Mouse (Mus musculus) urinary bladder, adult 18-20 months (tissue): ENCODE results near the gene Slc43a2.
"Not testable (repeated sequence)": the region's sequence is repeated elsewhere in the genome, so short reads cannot be mapped to it uniquely, and the experiment has no call there.

Source experiments
- DNase-seq, 2 experiments: peaks; one replicate each; pipeline ENCODE4 v3.0.0; 2022; ENCODE audit warnings: low spot score in 2 of 2, mixed read lengths in 2 of 2

Slc43a2 gene

DNA sequence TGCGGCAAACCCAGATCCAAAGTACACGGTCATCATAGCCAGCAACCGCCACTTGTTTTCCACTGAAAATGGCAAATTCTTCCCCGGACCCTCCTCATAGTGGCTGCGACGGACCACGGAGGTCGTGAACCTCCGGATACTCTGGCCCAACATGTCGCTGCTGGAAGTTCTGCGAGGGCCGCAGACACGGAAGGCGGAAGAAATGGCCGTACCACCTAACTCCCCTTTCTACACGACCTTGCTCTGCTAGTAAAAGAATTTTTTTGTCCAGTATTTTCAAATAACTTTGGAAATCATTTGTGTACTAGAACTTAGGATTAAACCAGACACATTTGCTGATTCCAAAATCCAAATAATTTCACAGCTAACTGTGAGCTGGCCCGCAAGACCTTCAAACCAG is 68.3 kb downstream of the Slc43a2 start:
- DNase-seq = not testable (repeated sequence)

DNA sequence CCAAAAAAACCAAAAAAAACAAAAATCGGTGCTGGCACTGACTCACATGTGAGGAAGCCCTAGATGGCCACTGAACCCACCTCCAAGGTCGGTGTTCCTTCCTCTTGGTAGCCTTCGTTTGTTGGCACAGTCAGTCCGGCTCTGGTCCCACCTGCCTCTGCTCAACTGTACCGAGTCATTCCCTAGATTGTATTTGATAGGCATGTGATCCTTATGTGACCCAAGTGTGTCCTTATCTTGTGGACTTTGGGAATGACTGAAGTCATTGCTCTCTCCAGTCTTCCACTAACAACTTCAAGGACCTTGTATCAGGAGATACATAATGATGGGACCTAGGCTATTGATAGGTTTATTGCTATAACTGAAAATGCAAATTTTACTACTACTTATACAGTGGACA is 73.3 kb downstream of the Slc43a2 start:
- no peak for DNase-seq

DNA sequence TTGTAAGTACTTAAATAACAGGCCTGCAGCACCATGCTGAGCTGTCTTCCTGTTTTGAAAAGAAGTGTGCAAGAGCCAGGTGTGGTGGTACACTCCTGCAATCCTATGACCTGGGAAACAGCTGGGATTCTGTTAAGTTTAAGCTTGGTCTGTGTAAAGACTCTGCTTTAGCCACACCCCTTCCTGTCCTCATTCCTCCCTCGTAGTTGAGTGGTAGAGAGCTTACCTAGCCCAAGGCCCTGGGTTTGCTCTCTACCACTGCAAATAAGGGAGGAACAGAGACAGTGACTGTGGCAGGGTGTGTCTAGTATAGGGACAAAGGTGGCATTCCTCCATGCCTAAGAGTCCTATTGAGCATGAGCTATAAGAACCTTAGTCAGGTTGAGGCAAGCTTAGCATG is 73.8 kb downstream of the Slc43a2 start:
- DNase-seq = no peak

DNA sequence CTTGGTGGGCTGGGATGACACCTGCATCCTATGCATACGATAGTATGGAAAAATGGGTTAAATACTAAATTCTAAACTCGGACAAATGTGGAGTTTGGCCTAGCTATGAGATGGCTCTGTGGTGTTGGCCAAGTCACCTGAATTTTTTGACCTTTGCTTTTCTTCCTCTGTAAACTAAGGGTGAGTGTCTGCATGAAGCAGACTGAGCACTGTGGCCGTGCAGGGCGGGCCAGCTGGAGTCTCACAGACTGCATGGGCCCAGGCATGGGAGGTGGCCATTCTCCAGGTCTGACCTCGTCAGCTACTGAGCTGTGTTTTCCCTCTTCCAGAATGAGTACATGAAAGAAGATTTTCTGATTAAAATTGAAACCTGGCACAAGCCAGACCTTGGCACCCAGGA is 77.3 kb downstream of the Slc43a2 start:
- no peak for DNase-seq

DNA sequence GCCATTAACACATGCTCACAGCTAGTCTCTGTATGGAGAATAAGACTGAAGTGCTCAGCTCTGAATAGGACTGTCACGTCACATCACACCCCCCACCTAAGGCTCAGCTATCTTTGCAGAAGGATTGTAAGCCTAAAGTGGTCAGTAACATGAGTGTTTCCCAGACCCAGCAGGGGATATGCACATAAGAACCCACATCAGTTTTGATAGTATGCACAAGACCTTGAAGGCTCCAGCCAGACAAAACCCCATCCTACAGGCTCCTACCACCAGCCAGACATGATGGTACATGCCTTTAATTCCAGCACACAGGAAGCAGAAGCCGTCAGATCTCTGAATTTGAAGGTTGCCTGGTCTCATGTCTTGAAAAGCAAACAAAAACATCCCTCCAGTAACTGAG is 78.5 kb downstream of the Slc43a2 start:
- DNase-seq = no peak

DNA sequence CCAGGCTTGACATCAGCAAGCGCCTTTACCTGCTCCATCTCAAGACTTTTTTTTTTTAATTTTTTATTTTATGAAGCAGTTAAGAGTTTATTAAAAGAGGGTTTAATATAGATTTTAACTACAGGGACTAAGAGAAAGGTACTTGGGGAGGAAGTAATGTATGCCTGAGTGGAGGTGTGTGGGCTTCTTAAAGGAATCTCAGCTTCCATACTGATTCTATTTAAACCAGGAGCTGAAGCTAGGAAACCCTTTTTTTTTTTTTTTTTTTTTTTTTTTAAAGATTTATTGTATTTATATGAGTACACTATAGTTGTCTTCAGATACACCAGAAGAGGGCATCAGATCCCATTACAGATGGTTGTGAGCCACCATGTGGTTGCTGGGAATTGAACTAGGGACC is 83.3 kb downstream of the Slc43a2 start:
- DNase-seq = no peak

DNA sequence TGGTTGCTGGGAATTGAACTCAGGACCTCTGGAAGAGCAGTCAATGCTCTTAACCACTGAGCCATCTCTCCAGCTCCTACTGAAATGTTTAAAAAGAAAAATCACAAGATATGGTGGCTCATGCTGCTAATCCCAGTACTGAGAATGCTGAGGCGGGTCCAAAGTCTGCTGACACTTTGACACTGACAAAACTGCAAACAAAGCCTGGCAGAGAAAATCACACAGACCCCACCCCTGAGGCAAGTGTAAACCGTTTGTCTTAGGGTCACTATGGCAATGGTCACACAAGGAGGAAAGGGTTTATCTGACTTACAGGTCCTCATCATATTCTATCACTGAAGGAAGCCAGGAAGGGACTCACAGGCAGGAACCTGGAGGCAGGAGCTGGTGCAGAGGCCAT is 84.1 kb downstream of the Slc43a2 start:
- DNase-seq = no peak

DNA sequence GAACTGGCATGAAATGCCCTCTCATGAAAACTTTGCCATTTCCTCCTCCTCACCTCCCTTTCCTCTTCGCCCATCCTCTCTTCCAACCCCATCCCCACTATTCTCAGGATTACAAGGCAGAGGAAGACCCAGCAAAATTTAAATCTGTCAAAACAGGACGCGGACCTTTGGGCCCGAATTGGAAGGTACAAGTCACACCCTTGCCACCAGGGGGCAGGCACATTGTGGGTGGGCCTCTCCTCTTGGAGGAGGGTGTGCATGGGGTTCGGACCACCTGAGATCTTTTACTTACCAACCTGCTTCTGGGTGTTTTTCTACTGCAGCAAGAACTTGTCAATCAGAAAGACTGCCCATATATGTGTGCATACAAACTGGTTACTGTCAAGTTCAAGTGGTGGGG is 87.6 kb downstream of the Slc43a2 start:
- no peak for DNase-seq

DNA sequence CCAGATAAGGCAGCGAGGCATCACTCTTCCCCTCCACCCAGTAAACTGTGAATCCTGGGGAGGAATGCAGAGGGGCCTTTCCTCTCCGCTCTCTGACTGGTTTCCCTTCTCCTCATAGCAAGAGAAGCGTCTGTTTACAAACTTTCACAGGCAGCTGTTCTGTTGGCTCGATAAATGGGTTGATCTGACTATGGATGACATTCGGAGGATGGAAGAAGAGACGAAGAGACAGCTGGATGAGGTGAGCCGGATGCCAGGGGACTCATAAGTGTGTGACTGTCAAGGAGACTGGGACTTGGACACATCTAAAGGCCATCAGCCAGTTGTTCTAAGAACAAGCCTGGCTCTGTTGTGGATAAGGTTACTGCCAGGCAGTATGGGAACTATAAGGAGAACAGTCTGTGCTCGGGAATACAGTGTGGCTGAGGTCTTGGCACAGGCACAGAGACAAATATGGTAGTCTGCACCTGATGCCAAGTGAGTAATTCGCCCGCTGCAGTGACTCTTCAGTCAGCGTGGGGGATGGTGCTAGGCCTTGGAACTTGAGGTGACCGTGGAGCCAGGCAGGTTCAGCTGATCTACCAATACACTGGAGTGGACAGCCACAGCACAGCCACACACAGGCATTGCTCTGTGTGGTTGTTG is 88.8 kb downstream of the Slc43a2 start:
- peak in 1 of 2 experiments; percentile 27 for DNase-seq

DNA sequence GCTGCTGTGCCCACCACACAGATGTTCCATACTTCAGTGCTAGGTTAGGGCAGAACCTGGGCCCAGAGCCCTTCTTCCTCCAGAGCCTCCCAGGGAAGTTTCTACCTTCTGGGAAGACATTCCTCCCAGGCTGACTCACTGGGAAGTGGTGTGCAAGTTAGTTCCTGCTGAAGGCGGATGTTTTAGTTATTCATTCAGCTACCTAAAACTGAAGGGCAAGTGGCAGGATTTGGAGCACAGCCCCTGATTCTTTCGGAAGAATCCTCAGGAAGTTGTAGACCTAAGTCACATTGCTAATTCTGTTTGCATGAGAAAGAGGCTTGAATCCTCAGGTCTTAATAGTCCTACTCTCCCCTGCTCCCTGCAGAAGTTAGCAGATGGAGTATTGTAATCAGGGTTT is 89.9 kb downstream of the Slc43a2 start:
- DNase-seq = no peak

DNA sequence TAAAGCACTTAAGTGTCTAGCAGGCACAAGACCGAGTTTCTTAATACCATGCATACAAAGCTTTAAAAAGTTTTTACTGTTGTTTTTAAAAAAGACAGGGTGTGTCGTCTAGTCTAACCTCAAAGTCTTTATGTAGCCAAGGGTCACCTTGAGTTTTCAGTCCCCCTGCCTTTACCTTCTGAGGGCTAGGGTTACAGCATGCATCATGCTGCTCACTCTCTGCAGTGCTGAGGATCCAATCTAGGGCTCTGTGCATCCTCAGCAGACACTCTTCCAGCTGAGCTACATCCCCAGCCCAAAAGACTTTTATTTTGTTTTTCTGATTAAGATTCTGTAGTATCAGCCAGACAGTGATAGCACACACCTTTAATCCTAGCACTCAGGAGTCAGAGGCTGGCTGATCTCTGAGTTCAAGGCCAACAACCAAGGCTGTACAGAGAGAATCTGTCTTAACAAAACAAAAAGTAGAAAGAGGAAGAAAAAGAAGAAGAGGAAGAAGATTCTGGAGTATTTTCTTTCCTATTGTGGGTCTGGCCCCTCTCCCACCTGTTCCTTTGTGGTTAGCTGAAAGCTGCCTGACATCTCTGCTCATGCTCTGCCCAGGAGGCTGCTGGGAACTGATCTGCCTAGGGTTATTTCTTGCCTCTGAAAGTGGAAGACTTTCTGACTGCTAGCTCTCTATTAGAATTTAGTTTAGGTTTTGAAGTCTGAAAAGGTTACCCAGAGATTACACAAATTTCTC is 91.3 kb downstream of the Slc43a2 start:
- DNase-seq = no peak

DNA sequence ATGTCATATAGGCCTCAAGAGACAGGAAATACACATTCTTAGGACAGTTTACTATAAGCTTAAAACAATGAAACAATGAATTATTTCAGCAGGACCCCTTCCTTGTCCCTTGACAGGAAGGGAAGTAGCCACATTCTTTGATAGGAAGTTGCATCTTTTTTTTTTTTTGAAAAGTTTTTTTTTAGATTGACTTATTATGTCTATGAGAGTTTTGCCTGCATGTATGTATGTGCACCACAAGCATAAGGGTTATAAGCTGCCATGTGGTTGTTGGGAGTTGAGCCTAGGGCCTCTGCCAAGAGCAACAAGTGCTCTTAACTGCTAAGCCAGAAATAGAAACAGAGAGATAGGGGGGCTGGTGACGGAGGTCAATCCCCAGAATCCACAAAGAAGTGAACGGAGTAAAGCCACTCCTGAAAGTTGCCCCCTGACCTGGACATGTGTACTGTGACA is 92.6 kb downstream of the Slc43a2 start:
- DNase-seq = no peak

DNA sequence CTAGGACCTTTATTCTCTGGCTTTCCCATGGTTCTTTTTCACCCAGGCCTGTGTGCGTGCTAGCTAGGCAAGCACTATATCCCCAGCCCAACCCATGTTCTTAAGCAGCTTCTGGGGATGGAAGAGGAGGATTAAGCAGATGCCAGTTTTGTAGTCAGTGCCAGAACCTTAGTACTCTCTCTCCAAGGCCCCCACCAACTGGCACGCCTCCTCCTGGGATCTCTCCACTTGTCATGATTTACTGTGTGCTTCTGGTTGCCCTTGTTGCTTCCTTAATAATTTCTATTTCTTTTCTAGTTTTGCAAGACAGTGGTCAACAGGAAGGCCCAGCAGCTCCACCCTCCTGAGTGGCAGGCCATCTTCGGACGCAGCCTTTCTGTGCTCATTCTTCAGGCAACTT is 94.3 kb downstream of the Slc43a2 start:
- no peak for DNase-seq
